Mouse (Mus musculus): ENCODE measurements around the gene Gfod2. TPM values are rescaled to one million over a fixed set of nuclear protein-coding genes. Genes with fewer than 3 reads are reported as not detected.
A peak's percentile ranks its signal among the peaks of the same experiment; 100 is the strongest.

The Gfod2 gene
- polyA plus RNA-seq, 1 experiment: not detected

DNA sequence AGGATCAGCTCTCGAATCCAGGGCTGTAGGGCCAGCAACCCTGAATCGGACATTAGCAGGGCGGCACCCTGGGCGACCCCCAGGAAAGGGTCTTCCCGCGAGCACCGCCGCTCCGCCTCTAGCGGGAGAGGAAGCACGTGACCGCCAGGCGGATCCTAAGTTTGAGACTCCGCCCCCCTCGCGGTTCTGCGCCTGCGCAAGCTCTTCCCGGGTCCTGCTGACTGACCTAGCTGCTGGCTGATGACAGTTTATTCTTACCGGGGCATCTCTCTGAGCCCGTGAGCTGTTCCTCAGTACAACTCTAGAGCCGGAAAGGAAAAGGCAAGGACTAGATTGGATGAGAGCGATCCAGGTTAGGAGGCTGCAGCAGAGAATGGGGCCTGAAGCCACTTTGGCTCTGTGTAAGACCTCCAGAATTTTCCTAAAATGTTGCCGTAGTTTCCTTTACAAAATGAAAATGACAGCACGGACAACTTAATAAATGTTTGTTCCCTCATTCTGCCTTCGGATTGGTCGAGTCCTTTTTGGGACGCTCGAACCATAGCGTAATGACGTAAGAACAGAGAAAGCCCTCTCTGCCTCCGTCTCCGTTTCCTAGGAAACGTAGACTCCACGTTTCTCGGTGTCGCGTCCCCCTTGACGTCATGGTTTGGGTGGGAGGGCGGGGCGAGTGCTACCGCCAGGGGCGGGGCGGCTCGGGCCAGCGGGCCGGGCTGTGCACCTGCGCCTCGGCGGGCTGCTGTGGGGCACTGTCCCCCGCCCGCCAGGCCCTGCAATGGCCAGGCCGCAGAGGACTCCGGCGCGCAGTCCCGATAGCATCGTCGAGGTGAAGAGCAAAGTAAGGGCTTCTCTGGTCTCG is 57.3 kb downstream of the Gfod2 start, which contains the start of the genes Acd and Pard6a:
Gene Acd, minus strand, starts transcription at position 137 of the 859 bp plus-strand sequence.
Gene Pard6a, plus strand, starts transcription at position 183 of the 859 bp plus-strand sequence.
- H3K4me1 ChIP-seq (ENCODE audit: control insufficient read depth, insufficient read depth, low read length): peaks cover 24% of the 10 kb centered on the region
- under 1% methylated on average over 60 of the region's 60 CpGs for WGBS
- peak within 1 kb of the TSS; percentile 99 for H3K27ac ChIP-seq (ENCODE audit: insufficient read depth, low read depth, low read length)
- TF ChIP-seq CTCF (IDR thresholded peaks at IDR 0.05; ENCODE audit: insufficient read depth, low read depth, low read length) (no peak), POLR2A (IDR thresholded peaks at IDR 0.05; ENCODE audit: insufficient read depth, low read depth, low read length) (peak; percentile 86)
- peak within 1 kb of the TSS; percentile 92 for H3K4me3 ChIP-seq (ENCODE audit: insufficient read depth, low read depth, low read length)

DNA sequence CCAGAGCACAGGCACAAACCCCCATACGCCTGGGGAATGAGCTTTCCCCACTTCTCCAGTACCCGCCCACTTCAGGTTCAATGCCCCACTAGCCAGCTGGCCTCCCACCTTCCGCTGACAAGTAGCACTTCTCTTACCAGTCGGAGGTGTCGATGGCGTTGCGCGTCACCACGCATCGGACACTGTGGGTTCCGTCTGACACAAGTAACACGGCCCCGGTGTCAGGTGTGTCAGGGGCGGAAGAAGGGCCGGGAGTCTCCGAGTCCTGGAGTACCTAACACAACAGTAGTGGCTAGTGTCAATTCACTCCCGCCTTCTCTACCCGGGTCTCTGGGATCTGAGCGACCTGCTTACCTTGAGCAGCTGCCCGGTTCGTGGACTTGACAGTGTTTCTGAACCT is 57.9 kb downstream of the Gfod2 start:
- TF ChIP-seq POLR2A (IDR thresholded peaks at IDR 0.05; ENCODE audit: insufficient read depth, low read depth, low read length): no peak
- Histone ChIP-seq H3K27ac (ENCODE audit: insufficient read depth, low read depth, low read length) (peak overlapping the region; percentile 99), H3K4me1 (ENCODE audit: control insufficient read depth, insufficient read depth, low read length) (peaks cover 25% of the 10 kb centered on the region), H3K4me3 (ENCODE audit: insufficient read depth, low read depth, low read length) (peak overlapping the region; percentile 92)
- under 1% methylated on average over 21 of the region's 21 CpGs for WGBS

DNA sequence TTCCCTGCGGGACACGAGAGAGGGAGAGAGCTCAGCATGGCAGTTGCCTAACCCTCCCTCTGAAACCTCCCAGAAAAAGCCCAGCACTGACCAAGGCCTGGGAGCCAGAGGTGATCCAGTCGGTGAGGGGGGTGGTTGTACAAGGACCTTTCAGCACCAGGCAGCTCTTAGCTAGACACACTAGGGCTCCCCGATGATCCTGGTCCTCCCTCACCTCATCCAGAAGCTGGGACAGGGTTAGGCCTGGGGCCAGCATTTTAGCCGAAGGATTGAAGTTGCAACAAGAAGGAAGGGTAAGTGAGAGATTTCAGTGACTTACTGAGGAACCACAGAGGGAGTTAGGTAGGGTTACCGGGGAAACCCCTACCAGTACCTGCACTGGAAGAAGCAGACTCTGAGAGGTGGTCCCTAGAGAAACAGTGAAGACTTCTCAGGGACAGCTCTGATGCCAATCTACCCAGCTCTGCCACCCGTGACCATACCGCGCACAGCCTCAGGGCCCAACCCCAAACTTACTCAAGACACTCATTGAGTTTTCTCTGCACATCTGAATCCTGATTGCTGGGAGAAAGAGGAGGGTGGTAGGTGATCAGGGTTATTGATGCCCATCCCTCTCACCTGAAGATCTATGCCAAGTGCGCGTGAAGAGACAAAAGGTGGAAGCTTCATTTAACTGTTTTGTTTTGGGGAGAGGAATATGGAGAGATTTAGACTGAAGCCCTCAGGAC is 58.8 kb downstream of the Gfod2 start:
- H3K4me3 ChIP-seq (ENCODE audit: insufficient read depth, low read depth, low read length): no peak overlapping the region; the same call in 1 of the 2 replicates
- no peak overlapping the region for H3K27ac ChIP-seq (ENCODE audit: insufficient read depth, low read depth, low read length)
- peaks cover 34% of the 10 kb centered on the region for H3K4me1 ChIP-seq (ENCODE audit: control insufficient read depth, insufficient read depth, low read length)
- TF ChIP-seq POLR2A (IDR thresholded peaks at IDR 0.05; ENCODE audit: insufficient read depth, low read depth, low read length): no peak
- no peak for TF ChIP-seq CTCF (IDR thresholded peaks at IDR 0.05; ENCODE audit: insufficient read depth, low read depth, low read length)
- 80% methylated on average over 11 of the region's 11 CpGs for WGBS

DNA sequence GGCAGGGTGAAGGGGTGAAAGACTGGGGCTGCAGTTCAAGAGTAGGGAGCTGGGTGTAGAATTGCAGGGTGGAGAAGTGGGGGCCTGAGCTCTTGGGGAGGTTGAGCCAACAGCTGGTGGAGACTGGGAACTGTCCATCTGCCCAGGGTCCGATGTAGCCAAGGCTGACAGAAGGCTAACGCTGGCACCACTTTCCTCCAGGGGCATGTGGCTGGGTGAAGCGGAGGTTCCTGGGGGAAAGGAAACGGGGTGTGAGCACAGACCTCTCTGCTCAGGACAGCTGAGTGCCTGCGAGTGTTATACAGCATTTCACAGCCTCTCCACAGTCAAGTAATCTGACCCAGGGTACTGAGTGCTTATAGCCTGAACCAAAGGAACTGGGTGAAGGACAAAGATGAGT is 59.7 kb downstream of the Gfod2 start:
- Histone ChIP-seq H3K4me3 (ENCODE audit: insufficient read depth, low read depth, low read length) (no peak overlapping the region), H3K27ac (ENCODE audit: insufficient read depth, low read depth, low read length) (no peak overlapping the region), H3K4me1 (ENCODE audit: control insufficient read depth, insufficient read depth, low read length) (peaks cover 39% of the 10 kb centered on the region)
- WGBS: 88% methylated on average over 5 of the region's 5 CpGs
- TF ChIP-seq CTCF (IDR thresholded peaks at IDR 0.05; ENCODE audit: insufficient read depth, low read depth, low read length) (no peak), POLR2A (IDR thresholded peaks at IDR 0.05; ENCODE audit: insufficient read depth, low read depth, low read length) (no peak)

DNA sequence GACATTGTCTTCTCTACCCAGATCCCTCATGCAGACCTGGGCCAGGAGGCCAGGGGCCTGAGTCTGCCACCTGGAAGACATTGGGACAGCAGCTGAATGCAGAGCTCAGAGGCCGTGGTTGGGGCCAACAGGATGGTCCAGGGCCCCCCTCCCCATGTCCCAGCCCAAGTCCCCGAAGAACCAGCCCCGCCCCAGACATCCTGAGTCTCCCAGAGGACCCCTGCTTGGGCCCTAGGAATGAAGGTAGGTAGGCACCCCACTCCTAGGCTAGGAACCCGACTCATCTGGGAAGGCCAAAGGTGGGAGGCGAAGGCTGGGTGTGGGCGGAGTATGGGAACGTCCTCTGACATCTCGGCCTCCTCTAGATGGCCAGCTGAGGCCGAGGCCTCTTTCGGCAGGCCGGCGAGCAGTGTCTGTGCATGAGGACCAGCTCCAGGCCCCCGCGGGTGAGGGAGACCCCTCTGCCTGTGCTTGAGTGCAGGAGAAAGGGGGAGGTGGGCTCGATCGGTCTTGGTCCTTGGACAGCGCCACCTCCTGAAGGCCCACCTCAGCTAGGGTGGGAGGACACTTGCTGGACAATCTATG is 61.2 kb downstream of the Gfod2 start:
- H3K27ac ChIP-seq (ENCODE audit: insufficient read depth, low read depth, low read length): no peak overlapping the region
- TF ChIP-seq POLR2A (IDR thresholded peaks at IDR 0.05; ENCODE audit: insufficient read depth, low read depth, low read length): no peak
- TF ChIP-seq CTCF (IDR thresholded peaks at IDR 0.05; ENCODE audit: insufficient read depth, low read depth, low read length): no peak

DNA sequence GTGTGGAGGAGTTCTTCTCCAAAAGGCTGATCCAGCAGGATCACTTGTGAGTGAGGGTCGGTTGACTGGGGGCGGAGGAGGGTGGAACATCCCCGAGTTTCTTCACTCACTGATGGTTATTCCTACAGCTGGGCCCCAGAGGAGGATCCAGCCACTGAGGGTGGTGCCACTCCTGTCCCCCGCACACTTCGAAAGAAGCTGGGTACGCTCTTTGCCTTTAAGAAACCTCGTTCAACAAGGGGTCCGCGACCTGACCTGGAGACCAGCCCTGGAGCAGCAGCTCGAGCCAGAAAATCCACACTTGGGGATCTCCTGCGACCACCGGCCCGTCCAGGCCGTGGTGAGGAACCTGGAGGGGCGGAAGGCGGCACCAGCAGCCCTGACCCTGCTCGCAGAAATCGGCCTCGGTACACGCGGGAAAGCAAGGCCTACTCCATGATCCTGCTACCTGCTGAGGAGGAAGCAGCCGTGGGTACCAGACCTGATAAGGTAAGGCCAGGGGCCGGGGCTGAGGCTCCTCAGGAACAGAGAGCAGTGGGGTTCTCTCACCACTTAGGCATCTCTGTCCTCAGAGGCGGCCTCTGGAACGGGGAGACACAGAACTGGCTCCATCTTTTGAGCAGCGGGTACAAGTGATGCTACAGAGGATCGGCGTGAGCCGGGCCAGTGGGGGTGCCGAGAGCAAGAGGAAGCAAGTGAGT is 63.2 kb downstream of the Gfod2 start:
- peaks cover 23% of the 10 kb centered on the region for H3K4me1 ChIP-seq (ENCODE audit: control insufficient read depth, insufficient read depth, low read length)
- TF ChIP-seq POLR2A (IDR thresholded peaks at IDR 0.05; ENCODE audit: insufficient read depth, low read depth, low read length): no peak
- no peak for TF ChIP-seq CTCF (IDR thresholded peaks at IDR 0.05; ENCODE audit: insufficient read depth, low read depth, low read length)
- no peak overlapping the region for H3K27ac ChIP-seq (ENCODE audit: insufficient read depth, low read depth, low read length)
- peak overlapping the region; percentile 65 for H3K4me3 ChIP-seq (ENCODE audit: insufficient read depth, low read depth, low read length)
- WGBS: 76% methylated on average over 30 of the region's 30 CpGs

More for the DNA sequence above, 61.2 kb downstream of the Gfod2 start:
- no peak overlapping the region for H3K4me3 ChIP-seq (ENCODE audit: insufficient read depth, low read depth, low read length)
- WGBS: 92% methylated on average over 17 of the region's 17 CpGs
- peaks cover 30% of the 10 kb centered on the region for H3K4me1 ChIP-seq (ENCODE audit: control insufficient read depth, insufficient read depth, low read length)

DNA sequence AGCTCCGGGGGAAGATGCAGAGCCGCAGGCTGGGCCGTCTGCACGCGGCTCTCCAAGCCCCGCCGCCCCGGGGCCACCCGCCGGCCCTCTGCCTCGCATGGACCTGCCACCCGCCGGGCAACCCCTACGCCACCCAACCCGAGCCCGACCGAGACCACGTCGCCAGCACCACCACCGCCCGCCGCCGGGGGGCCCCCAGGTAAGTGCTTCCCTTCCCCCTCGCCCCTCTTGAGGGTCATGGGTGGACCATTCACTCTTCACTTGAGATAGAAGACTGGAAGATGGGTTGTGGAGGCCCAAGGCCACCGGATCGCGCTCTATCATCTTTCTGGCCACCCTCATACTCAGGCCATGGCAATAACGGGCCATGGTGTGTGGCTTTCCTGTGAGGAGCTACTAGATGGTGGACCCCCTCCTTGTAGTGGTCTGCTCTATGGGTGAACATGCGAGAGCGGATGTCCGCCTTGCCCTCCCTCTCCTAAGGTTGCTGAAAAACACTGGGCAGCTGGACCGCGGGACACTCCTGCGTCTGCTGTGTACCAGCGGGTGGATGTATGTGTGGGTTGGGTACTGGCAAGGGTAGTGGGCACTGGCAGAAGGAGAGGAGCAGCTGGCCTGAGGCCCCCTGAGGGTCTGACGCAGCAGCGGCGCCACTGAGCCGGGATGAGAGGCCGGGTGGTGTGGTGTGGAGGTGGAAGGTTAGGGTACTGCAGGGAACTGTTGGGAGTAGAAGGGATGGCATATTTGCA is 64.2 kb downstream of the Gfod2 start:
- WGBS: 5% methylated on average over 40 of the region's 40 CpGs
- TF ChIP-seq CTCF (IDR thresholded peaks at IDR 0.05; ENCODE audit: insufficient read depth, low read depth, low read length) (peak; percentile 23; the same call in 1 of the 2 replicates), POLR2A (IDR thresholded peaks at IDR 0.05; ENCODE audit: insufficient read depth, low read depth, low read length) (no peak)
- peaks cover 15% of the 10 kb centered on the region for H3K4me1 ChIP-seq (ENCODE audit: control insufficient read depth, insufficient read depth, low read length)
- H3K27ac ChIP-seq (ENCODE audit: insufficient read depth, low read depth, low read length): peak overlapping the region; percentile 22; the same call in 1 of the 2 replicates
- H3K4me3 ChIP-seq (ENCODE audit: insufficient read depth, low read depth, low read length): peak overlapping the region; percentile 65

DNA sequence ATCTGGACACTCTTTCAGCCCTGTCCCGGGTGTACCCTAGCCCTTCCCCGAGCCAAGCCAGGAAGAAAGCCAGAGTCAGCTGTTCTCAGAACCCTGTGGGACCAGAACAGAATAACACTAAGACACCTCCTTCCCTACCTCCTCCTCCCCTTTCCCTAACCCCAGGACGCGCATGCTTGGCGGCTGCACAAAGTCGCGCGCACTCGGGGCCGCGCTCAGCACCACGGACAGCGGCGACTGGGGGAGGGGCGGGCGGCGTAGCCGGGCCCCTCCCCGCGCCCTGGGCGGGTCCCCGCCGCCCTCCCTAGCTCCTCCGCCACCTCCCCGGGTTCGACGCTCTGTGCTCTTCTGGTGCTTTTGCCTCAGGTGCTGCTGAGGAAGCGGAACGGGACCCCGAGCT is 64.8 kb downstream of the Gfod2 start:
- H3K4me3 ChIP-seq (ENCODE audit: insufficient read depth, low read depth, low read length): peak overlapping the region; percentile 65
- WGBS: 4% methylated on average over 30 of the region's 30 CpGs
- peaks cover 15% of the 10 kb centered on the region for H3K4me1 ChIP-seq (ENCODE audit: control insufficient read depth, insufficient read depth, low read length)
- TF ChIP-seq POLR2A (IDR thresholded peaks at IDR 0.05; ENCODE audit: insufficient read depth, low read depth, low read length) (peak; percentile 48; the same call in 1 of the 2 replicates), CTCF (IDR thresholded peaks at IDR 0.05; ENCODE audit: insufficient read depth, low read depth, low read length) (no peak)
- H3K27ac ChIP-seq (ENCODE audit: insufficient read depth, low read depth, low read length): 0 out of 2 replicates have a peak overlapping the region, but pooled peaks have one; percentile 22
